Mouse (Mus musculus) left cerebral cortex, adult 9 months (tissue): ENCODE results near the gene 1700001C02Rik.

Experiments
- DNase-seq, 2 experiments: peaks; one replicate each; pipeline ENCODE4 v3.0.0; 2022; ENCODE audit warnings: low spot score in 2 of 2

Gene 1700001C02Rik

GRCm38 (mm10) chr5:30494606-30495005 is 28.8 kb downstream of the 1700001C02Rik start:
- no peak for DNase-seq

GRCm38 (mm10) chr5:30495288-30495687 is 29.4 kb downstream of the 1700001C02Rik start:
- DNase-seq: no peak

GRCm38 (mm10) chr5:30496821-30497220 is 31.0 kb downstream of the 1700001C02Rik start:
- no peak for DNase-seq

GRCm38 (mm10) chr5:30497299-30497698 is 31.5 kb downstream of the 1700001C02Rik start:
- DNase-seq: no peak

- no peak for DNase-seq
Observed at GRCm38 (mm10) chr5:30513111-30513510, 47.3 kb downstream of the 1700001C02Rik start.

GRCm38 (mm10) chr5:30516376-30516775 is 50.5 kb downstream of the 1700001C02Rik start:
- peak in 1 of 2 experiments; percentile 65 for DNase-seq

- no peak for DNase-seq
Observed at GRCm38 (mm10) chr5:30518108-30518507, 52.3 kb downstream of the 1700001C02Rik start.

- DNase-seq: no peak
Observed at GRCm38 (mm10) chr5:30518547-30518946, 52.7 kb downstream of the 1700001C02Rik start.

GRCm38 (mm10) chr5:30519494-30519893 is 53.6 kb downstream of the 1700001C02Rik start:
- no peak for DNase-seq

- no peak for DNase-seq
Observed at GRCm38 (mm10) chr5:30520214-30520732, 54.4 kb downstream of the 1700001C02Rik start.

GRCm38 (mm10) chr5:30522406-30522805 is 56.6 kb downstream of the 1700001C02Rik start:
- DNase-seq: no peak

GRCm38 (mm10) chr5:30523131-30523530 is 57.3 kb downstream of the 1700001C02Rik start:
- no peak for DNase-seq

GRCm38 (mm10) chr5:30524213-30524612 is 58.4 kb downstream of the 1700001C02Rik start:
- no peak for DNase-seq

GRCm38 (mm10) chr5:30525920-30526836 is 60.3 kb downstream of the 1700001C02Rik start:
- DNase-seq: peak in 1 of 2 experiments; percentile 17

GRCm38 (mm10) chr5:30527129-30527528 is 61.3 kb downstream of the 1700001C02Rik start:
- no peak for DNase-seq

GRCm38 (mm10) chr5:30528906-30529305 is 63.1 kb downstream of the 1700001C02Rik start:
- DNase-seq: no peak
